Mouse (Mus musculus) lung, postnatal 14 days (tissue): Measurements from ENCODE around the gene Rhobtb3.
"Not testable (repeated sequence)": the region's sequence is repeated elsewhere in the genome, so short reads cannot be mapped to it uniquely, and the experiment has no call there.

Experiments
- DNase-seq: peaks from one replicate; pipeline ENCODE4 v3.0.0; 2021

Rhobtb3 gene

DNA sequence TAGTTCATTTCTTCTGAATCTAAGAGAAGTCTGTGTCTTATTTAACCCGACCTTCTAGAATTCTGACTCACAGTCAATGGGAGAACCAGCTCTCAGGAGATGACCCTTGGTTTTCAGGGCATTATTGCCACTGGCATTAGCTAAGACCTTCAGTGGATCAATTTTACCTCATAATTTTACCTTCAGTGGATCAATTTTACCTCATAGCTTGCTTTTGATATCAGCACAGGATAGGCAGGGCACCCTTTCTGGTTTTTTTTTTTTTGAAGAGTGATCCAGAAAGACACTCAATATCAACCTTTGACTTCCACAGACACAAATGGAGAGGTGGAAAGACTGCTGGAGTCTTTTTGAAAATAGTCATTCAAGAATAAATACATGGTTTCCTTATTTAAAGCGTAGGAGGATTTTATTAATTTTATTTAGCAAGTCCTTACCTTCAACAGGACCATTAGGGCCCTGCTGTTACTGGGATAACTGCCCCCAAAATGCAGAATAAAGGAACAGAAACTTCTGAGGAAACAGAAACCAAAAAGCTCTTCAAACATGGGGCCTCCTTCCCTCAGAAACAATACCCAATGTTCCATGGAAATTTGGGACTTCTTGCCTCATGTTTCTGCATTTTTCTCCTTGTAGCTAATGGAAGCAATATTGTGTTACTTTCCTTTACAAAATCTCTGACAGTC lies 98.7 kb downstream of the Rhobtb3 start:
- no peak for DNase-seq

DNA sequence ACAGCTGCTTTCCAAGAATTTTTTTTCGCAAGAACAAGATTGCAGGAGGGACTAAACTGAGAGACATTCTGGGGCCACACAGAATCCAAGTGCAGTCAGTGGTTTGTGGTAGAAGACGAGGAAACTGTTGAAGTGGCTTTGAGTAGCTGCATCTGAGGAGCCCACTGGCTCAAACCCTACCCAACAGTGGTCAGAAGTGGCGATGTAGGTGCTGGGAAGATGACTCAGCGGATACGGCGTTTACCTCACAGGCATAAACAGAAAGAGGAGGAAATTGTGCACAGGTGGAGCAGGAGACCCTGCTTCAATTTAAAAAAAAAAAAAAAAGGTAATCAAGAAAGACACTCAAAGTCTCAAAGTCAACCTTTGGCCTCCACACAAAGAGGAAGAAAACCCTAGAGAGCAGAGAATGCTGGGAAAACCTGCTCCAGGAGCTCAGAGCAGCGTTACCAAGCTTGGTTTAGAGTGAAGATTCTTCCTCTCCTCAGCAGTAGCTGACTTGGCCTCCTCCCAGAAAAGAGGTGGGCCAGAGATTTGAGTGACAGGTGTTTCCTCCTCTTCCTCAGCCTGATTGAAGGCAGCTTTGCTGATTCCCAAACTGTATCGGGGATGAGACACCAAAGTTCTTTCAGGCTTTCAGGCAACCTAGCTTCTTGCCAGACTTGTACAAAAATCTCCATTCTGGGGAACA lies 99.6 kb downstream of the Rhobtb3 start:
- peak; percentile 12 for DNase-seq

DNA sequence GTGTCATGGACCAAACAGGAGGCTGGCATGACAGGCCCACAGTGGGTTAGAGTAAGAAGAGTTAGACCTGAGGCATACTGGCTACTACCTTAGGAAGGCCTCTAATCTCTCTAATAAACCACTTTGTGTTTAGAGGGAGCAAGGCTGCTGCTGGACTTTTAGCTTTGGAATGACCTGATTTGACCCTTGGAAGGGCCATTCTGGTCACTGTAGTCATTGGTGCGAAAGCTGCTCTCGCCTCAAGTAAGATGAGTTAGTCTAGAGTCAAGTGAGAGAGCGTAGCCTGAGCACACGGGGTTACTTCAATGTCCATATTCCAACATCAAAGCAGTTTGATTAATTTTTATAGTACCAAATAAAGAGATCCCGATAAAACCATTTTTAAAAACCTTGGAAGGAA lies 100.4 kb downstream of the Rhobtb3 start:
- DNase-seq: no peak

DNA sequence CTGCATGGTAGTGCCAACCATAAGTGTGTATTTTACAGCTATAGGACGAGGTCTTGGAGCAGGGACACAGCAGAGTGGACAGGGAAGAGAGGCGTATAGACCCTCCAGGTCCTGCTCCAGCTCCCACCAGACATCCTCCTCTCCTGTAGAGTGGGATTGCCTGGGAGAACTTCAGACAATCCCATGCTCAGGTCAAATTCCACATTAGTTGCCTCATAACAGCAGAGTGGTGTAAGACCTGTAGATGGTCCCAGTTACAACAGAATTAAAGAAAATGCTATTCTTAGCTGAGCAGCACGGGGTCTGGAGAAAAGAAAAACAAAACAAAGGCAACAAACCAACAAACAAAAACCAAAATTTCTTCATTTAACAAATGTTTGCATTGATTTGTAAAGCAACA lies 101.8 kb downstream of the Rhobtb3 start:
- no peak for DNase-seq

DNA sequence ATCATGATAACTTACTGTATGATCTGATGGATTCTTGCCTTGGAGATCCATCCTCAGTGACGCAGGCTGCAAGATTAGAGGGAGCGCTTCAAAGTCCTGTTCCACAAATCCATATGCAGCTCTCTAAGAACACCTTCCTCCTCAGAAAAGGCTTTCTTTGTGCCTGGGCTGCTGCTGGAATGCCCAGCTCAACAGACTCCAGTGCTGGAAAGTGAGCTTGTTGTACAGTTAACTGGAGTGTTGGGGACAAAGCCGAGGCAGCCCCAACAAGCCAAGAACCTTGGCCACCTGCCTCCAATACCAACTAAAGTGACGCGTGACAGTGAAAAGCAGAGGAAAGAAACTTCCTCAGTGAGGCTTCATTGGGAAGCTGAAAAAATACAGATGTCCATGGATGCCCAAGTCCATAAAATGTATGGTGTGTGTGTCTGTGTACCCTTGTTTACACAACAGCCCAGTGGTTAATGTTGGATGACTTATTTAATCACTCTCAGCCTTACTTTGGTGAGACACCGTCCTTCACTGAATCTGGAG lies 102.9 kb downstream of the Rhobtb3 start:
- DNase-seq: no peak

DNA sequence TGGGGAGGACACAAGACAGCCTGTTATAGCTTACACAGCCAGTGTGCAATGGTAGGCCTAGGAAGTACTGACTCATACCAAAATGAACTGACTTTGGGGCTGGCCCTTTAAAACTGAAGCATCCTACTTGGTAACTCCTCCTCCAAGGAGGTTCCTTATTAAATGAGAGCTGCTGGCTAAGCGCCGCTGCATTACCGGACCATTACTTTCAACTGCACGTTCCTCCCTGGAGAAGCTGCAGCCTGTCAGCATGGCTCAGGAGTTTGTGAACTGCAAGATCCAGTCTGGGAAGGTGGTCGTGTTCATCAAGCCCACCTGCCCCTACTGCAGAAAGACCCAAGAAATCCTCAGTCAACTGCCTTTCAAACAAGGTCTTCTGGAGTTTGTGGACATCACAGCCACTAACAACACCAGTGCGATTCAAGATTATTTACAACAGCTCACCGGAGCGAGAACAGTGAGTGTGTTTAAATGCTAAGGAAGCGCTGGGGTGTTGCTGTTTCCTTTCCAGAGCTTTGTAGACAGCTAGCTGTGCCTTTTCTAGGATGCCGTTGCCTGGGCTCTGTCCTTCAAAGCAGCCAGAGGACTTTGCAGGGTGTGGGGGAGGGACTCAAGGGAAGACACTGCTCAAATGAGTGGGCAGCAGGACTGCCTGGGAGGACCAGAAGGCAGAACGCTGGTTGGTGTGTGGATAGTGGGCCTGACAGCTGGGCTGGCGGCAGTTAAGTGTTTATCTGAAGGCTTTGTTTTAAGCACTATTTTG lies 103.8 kb downstream of the Rhobtb3 start, which contains the start of gene Glrx:
TSS of gene Glrx (plus strand) at position 150 of the 763 bp plus-strand sequence.
- DNase-seq: peak; percentile 79

DNA sequence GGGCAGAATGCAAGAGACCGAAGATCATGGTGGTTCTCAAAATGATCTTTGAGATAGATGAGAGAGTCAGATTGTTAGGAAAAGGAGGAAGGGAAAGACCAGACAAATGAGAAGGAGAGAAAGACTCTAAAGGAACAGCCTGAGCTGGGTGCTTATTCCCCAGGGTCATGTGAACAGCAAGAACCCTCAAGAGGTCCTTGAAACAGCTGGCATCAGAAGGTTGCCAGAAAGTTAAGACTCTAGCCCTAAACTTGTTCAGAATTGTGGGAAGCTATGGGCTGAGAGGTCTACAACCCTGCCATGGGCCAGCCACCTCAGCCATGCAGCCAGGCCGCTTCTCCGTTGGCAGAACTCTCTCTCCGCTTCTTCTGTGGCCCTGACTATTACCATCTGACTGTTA lies 105.2 kb downstream of the Rhobtb3 start:
- peak; percentile 20 for DNase-seq

DNA sequence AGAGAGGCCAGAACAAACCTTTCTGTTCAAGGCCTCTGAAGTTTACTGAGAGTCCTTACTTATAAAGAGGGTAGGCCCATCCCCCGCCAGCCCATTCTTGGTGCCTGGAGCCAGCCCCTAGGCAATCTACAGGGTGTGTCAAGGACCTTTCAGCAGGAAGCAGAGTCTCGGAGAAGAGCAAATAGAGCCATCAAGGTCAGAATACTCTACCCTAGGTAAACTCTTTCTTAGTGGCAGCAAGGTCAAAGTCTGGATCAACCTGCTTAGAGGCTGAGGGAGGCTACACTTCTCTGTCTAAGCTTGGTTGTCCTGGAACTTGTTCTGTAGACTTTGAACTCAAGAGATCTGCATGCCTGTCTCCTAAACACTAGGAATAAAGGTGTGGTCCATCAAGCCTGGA lies 108.3 kb downstream of the Rhobtb3 start:
- DNase-seq: peak; percentile 16

DNA sequence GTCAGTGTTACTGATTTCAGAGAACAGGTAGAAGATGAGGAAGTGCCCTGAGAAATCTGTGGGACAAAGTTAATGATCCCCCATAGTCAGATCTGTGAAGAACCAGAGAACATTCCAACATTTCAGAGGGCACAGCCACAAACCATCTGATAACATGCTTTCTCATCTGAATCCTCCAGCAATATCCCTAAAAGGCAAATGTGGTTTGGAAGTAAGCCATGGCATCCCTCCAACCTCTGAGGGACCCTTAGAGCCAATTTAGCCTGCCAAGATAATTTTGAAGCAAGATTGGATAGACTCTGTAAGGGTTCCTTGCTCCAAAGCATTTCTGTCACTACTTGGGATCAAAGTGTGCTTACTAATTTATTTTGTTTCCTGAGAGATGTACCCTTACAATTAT lies 110.2 kb downstream of the Rhobtb3 start:
- peak; percentile 64 for DNase-seq

DNA sequence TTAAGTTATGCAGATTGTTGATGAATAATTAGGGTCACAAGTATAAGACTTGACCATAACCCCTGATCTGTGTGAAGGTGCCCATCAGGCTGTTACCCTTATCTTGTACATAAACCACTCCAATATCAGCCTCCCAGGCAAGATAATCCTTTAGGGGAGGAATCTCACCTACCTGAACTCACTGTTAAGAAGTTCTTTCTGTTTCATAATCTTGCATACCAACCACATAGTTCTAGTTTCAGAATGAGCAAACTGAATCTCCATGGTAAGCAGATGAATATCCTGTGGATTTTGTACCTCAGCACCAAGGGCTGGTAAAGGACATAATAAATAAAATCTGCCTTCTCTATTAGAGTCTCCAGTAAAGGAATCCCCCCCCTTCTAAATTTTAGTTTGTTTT lies 111.0 kb downstream of the Rhobtb3 start:
- no peak for DNase-seq

DNA sequence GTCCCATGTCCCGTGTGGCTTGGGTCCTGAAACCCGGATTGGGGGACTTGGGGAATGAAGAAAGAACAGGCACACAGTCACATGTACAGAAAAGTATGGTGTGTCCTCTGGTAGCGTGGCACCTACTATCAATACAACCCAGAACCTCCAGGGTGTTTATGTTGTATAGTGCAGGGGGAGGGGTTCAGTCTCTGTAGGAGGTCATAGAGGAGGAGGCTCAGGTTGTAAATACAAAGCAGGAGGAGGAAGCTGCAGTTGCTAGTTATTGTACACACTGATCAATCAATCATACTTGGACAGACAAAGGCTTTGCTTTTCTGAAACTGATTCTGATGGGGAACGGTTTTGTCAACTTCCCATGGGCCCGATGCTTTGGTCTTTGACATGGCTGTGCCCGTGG lies 112.0 kb downstream of the Rhobtb3 start:
- no peak for DNase-seq

DNA sequence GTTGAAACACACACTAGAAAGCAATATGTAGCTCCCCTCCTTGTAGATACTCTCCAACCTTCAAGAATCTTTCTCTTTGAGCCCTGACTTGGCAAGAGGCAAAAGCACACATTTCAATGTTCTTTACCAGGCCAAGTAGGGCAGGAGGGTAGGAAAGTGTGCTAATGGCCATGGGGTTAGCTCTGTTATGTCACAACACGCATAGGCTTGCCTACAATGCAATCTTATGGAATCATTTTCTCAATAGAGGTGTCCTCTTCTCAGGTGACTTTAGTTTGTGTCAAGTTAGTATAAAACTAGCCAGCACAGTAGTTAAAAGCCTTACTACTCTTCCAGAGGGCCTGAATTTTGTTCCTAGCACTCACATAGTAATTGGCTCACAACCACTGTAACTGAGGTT lies 113.0 kb downstream of the Rhobtb3 start:
- DNase-seq: no peak

DNA sequence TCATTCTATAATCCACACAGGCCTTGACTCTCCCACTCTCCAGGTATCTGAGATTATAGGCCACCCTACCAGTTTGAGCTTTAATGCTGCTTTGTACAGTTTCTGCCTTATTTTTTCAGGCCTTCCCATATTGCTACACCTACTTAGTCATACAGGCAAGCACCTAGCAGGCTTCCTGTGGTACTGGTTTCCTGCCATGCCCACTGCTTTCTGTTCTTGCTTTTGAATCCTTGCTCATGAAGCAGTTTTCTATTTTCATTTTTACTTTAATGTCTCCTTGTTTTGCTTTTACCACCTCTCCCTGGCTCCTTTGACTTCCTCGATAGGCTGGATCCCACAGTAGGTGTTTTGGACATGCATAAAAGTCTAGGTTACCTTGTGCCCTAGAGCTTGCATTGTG lies 118.3 kb downstream of the Rhobtb3 start:
- no peak for DNase-seq

DNA sequence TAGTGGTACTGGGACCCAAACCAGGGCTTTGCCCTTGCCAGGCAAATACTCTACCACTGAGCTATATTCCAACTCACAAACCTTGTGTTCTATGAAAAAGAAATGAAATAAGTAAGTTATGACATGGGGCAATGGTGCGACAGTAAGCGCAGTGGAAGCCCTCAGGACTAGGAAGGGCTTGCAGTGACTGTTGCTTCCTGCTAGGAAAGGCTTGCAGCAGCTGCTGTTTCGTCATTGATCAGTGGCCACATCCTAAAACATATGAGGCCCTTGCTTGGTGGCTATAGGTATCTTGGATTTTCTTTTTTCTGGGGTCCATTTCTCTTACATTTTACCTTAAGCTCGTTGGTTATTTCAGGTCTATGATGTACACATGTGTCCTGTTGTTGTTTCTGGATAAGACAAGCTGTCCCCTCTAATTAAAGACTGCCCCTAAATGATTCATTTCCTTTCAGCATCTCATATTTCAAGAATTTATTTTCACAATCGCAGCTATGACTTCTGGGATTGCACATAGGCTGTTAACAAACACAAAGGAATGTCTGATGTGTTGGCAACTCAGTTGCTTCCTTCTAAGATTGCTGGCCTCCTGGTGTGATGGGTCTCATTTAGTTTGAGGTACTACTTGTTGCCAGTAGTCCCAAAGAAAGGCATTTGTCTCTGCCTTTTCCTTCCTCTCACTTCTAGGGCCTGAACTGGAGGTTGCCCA lies 119.0 kb downstream of the Rhobtb3 start:
- no peak for DNase-seq

DNA sequence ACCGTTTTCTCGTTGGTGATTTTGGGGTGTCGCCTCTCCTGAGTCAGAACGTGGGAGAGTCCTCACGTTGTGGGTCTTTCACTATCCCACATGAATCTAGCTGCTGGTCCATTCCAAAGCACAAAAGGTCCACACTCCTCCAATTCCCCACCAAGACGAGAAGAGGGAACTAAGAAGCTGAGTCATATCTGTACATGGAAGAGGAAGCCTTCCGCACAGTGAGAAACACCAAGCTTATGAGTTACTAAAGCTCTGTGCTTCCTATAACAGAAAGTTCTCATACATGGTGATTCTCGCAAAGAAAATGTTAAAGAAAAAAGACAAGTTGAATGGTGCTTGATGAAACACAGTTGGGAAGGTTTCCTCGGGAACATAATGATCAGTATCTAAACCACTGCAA lies 120.5 kb downstream of the Rhobtb3 start:
- no peak for DNase-seq

DNA sequence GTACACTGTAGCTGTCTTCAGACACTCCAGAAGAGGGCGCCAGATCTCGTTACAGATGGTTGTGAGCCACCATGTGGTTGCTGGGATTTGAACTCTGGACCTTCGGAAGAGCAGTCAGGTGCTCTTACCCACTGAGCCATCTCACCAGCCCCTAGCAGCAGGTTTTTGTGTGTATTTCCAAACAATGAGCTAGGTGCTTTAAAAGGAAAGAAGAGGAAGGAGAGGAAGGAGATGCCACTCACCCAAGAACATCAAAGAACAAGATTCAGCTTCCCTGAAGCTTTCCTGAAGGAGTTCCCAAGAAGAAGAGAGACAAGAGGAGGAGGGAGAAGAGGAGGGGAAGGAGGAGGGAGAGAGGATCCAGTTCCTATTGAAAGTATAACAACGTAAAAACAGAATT lies 121.4 kb downstream of the Rhobtb3 start:
- not testable (repeated sequence) for DNase-seq

DNA sequence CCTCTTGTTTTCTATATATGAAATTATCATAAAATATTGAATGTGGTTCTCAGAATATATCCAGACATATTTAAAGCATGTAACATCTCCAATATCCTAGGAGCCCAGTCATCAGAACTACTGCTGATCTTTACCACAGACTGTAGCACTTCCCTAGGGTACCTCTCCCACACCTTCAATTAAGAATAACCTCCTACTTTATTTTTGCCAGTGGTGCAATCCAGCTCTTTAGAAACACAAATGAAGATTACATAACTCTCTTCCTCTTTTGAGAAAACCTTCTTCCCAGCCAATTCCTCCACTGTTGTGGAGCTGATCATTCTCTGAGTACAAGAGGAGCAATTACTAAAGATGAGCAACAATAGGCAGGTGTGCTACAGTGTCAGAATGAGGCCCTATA lies 123.8 kb downstream of the Rhobtb3 start:
- no peak for DNase-seq
